Mouse (Mus musculus) hindbrain, embryonic 14.5 days (tissue): ENCODE data around the gene Tubg1. TPM values are rescaled to one million over a fixed set of nuclear protein-coding genes. Genes with fewer than 3 reads are reported as not detected.
"Not testable (repeated sequence)": the region's sequence is repeated elsewhere in the genome, so short reads cannot be mapped to it uniquely, and the experiment has no call there.

ENCODE experiments used
- ATAC-seq: fragments of 200-750 bp; cut with Nextera tagmentation; 2 replicates; pipeline ENCODE4 v1.8.0; 2017; ENCODE audit warnings: moderate number of reproducible peaks, mild to moderate bottlenecking, moderate TSS enrichment, moderate library complexity; ENCODE audit not compliant: low FRiP score
- DNase-seq: peaks from one replicate; pipeline ENCODE4 v3.0.0-alpha.2; 2015; ENCODE audit warnings: low spot score
- H3K27ac ChIP-seq: fragments of 300-500 bp; sonication (generic); 2 replicates; pipeline ENCODE4 v1.5.1; 2014; ENCODE audit warnings: mild to moderate bottlenecking, moderate library complexity
- H3K27me3 ChIP-seq: fragments of 300-500 bp; sonication (generic); 2 replicates; pipeline ENCODE4 v1.6.1; 2014; ENCODE audit warnings: mild to moderate bottlenecking, low read length, mixed read lengths; ENCODE audit not compliant: control insufficient read depth, insufficient read depth
- H3K36me3 ChIP-seq: fragments of 300-500 bp; sonication (generic); replicated peaks from 2 replicates; pipeline ENCODE4 v1.6.1; 2014; ENCODE audit not compliant: control insufficient read depth, insufficient read depth
- H3K4me1 ChIP-seq: fragments of 300-500 bp; sonication (generic); replicated peaks from 2 replicates; pipeline ENCODE4 v1.6.1; 2014; ENCODE audit warnings: antibody characterized with exemption, low read length, mixed read lengths; ENCODE audit not compliant: control insufficient read depth, insufficient read depth
- H3K4me2 ChIP-seq: fragments of 300-500 bp; sonication (generic); replicated peaks from 2 replicates; pipeline ENCODE4 v1.6.1; 2014; ENCODE audit warnings: mild to moderate bottlenecking, moderate library complexity
- H3K4me3 ChIP-seq: fragments of 300-500 bp; sonication (generic); replicated peaks from 2 replicates; pipeline ENCODE4 v1.5.1; 2014; ENCODE audit warnings: mild to moderate bottlenecking, low read length
- H3K9ac ChIP-seq: fragments of 300-500 bp; sonication (generic); 2 replicates; pipeline ENCODE4 v1.6.1; 2014
- H3K9me3 ChIP-seq: fragments of 300-500 bp; sonication (generic); 2 replicates; pipeline ENCODE4 v1.6.1; 2016; ENCODE audit warnings: low read length; ENCODE audit not compliant: control insufficient read depth
- WGBS: fragments of 180-500 bp; shearing (Covaris S2); extraction: QIAGEN DNeasy Blood & Tissue Kit; methylation state at CpG from one replicate; pipeline ENCODE4 v1.1.7; 2014; 5-methylcytosine and 5-hydroxymethylcytosine counted together
- polyA plus RNA-seq: library from polyadenylated mRNA; unstranded; fragments of >200 nt; fragmentation: Nextera tagmentation; extraction: Ambion mirVana; gene quantifications from 2 replicates; pipeline ENCODE4 v1.2.1, GENCODE M21; 2014

Tubg1 gene
- polyA plus RNA-seq, 1 experiment from 2014 or later, result 64.0 TPM

DNA sequence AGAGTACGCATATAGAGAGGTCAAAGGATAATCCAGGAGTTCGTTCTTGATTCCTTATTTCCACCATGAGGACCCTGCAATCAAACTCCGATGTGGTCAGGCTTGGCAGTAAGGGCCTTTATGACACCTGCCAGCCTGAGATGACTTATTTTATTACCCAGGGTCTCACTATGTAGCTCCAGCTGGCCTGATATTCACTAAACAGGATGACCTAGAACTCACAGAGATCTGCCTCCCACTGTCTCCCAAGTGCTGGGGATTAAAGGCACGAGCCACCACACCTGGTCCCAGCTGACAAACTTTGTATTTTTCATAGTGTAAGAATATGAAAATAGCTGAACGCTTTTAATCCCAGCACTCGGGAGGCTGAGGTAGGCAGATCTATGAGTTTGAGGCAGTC lies 35.4 kb downstream of the Tubg1 start:
- H3K9ac ChIP-seq, result peak overlapping the region; percentile 76; the same call in 1 of the 2 replicates
- H3K27me3 ChIP-seq, result peaks cover 5% of the 10 kb centered on the region; the same call in 1 of the 2 replicates
- peak overlapping the region; percentile 76 for H3K4me2 ChIP-seq
- no peak overlapping the region for H3K4me3 ChIP-seq
- DNase-seq, result no peak
- H3K36me3 ChIP-seq, result no peaks in the 10 kb centered on the region
- 72% methylated on average over 6 of the region's 6 CpGs for WGBS
- H3K9me3 ChIP-seq, result no peaks in the 10 kb centered on the region
- H3K4me1 ChIP-seq, result peaks cover 8% of the 10 kb centered on the region; the same call in 1 of the 2 replicates
- no peak for ATAC-seq
- H3K27ac ChIP-seq, result peak overlapping the region; percentile 92

DNA sequence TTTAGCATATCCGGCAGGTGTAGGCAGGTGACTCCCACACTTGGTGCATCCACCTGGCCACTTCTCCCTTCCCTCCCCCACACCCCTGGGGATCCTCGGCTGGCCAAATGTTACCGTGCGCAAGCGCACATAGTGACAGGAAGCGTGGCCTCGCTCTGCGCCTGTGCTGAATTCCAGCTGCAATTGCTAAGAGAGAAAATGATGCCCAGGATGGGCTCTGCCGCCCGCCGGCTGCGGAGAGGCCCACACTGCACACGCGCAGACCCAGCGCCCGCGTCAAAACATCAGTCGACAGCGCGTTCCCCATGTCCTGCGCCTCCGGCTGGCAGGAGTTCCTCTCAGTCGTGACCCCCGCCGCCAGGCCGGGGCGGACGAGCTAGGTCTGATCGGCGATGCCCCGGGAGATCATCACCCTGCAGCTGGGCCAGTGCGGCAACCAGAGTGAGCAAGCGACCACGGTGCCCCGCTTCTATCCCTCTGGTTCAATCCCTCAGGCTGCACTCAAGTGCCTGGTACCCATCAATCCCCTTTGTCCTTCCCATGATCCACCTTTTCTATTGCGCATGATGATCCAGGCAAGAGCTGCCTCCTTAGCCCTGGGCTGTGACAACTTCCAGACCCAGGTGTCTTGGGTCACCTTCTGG lies 36.1 kb downstream of the Tubg1 start, which contains the start of gene Tubg2:
TSS of gene Tubg2 (plus strand) at position 180 of the 644 bp plus-strand sequence.
- DNase-seq (peak; percentile 85), ATAC-seq (peak; percentile 93)
- peak within 1 kb of the TSS; percentile 92 for H3K27ac ChIP-seq
- peak within 1 kb of the TSS; percentile 76 for H3K9ac ChIP-seq
- H3K4me1 ChIP-seq, result peaks cover 8% of the 10 kb centered on the region; the same call in 1 of the 2 replicates
- peak within 1 kb of the TSS; percentile 76 for H3K4me2 ChIP-seq
- peak within 1 kb of the TSS; percentile 42 for H3K4me3 ChIP-seq
- H3K27me3 ChIP-seq, result peaks cover 5% of the 10 kb centered on the region; the same call in 1 of the 2 replicates
- WGBS, result 2% methylated on average over 36 of the region's 36 CpGs
- no peaks in the 10 kb centered on the region for H3K9me3 ChIP-seq
- H3K36me3 ChIP-seq, result no peaks in the 10 kb centered on the region

DNA sequence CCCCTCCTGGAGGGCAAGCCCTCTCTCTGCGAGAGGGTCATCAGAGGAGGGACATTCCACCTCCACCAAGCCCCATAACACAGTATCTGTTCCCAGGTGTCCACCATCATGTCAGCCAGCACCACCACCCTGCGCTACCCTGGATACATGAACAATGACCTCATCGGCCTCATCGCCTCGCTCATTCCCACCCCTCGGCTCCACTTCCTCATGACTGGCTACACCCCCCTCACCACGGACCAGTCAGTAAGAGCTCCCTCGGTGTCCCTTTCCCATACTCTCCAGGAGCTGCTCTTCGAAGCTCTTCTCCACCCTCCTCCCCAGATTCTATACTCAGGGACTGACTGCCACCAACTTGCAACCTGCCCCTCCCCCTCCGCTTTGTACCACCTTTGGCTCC lies 40.4 kb downstream of the Tubg1 start:
- H3K27ac ChIP-seq, H3K9me3 ChIP-seq, DNase-seq, H3K4me3 ChIP-seq, H3K4me2 ChIP-seq, H3K9ac ChIP-seq, ATAC-seq: not testable (repeated sequence)
- Histone ChIP-seq H3K27me3 (peaks cover 36% of the 10 kb centered on the region), H3K36me3 (peaks cover 31% of the 10 kb centered on the region), H3K4me1 (peaks cover 13% of the 10 kb centered on the region)
- WGBS, result 68% methylated on average over 8 of the region's 10 CpGs

DNA sequence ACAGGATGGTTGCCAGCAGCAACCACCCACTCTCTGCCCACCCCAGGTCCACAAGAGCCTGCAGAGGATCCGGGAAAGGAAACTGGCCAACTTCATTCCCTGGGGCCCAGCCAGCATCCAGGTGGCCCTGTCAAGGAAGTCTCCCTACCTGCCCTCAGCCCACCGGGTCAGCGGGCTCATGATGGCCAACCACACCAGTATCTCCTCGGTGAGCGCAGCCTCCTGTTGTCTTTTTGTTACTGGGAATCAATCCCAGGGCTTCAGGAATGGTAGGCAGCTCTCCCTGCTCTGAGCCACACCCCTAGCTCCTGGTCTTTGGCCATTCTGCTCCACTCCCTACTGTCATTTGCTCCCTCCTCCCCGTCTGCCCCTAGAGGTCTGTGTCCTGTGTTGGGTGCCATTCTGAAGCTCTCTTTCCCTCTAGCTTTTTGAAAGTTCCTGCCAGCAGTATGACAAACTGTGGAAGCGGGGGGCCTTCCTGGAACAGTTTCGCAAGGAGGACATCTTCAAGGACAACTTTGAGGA lies 41.3 kb downstream of the Tubg1 start:
- H3K27me3 ChIP-seq, result peaks cover 45% of the 10 kb centered on the region
- H3K4me3 ChIP-seq, H3K4me2 ChIP-seq, DNase-seq, H3K27ac ChIP-seq, H3K4me1 ChIP-seq, H3K9me3 ChIP-seq, ATAC-seq, H3K9ac ChIP-seq: not testable (repeated sequence)
- H3K36me3 ChIP-seq, result peaks cover 37% of the 10 kb centered on the region
- WGBS, result 75% methylated on average over 5 of the region's 8 CpGs

DNA sequence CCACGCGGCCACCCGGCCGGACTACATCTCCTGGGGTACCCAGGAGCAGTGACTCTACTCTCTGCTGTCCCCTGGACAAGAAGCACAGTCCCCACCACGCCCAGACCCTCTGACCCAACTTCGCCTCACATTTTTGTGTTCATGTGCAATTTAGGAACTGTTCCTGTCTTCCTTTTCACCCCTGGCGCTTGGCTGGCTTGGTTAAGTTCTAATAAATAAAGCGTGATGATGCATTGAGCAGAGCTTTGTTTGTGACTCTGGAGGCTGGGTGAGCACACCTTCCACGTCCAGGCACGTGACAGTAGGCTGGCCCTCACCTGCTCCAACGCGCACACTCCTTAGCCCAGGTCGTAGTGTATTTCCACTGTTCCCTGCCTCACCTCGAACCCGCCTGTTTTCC lies 41.8 kb downstream of the Tubg1 start:
- Histone ChIP-seq H3K36me3 (peaks cover 42% of the 10 kb centered on the region), H3K27ac (no peak overlapping the region), H3K4me3 (no peak overlapping the region), H3K4me2 (no peak overlapping the region), H3K9ac (no peak overlapping the region), H3K9me3 (no peaks in the 10 kb centered on the region), H3K27me3 (peaks cover 50% of the 10 kb centered on the region), H3K4me1 (peaks cover 6% of the 10 kb centered on the region; the same call in 1 of the 2 replicates)
- ATAC-seq (no peak), DNase-seq (no peak)
- WGBS, result 89% methylated on average over 15 of the region's 15 CpGs

DNA sequence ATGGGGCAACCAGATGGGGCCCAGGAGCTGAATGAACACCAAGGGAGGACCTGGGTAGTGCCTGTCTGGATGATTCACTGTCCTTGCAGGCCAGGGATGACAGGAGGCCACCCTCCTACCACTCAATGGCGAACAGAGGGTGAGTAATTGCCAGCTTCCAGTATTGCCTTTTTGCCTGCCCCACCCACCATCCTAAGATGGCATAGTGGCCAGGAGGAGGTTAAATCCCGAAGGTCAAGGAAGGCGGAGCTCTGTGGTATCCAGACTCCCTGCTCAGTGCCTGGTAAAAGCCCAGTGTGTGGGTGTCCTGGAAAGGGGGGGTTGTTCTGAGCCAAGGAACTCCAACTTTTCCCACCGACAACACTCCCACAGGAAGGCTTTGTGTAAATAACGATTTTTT lies 42.6 kb downstream of the Tubg1 start:
- Histone ChIP-seq H3K4me1 (peaks cover 6% of the 10 kb centered on the region; the same call in 1 of the 2 replicates), H3K36me3 (peaks cover 49% of the 10 kb centered on the region), H3K4me3 (no peak overlapping the region), H3K9ac (no peak overlapping the region), H3K4me2 (no peak overlapping the region), H3K9me3 (no peaks in the 10 kb centered on the region), H3K27me3 (peaks cover 56% of the 10 kb centered on the region), H3K27ac (no peak overlapping the region)
- ATAC-seq, result no peak
- DNase-seq, result no peak
- 53% methylated on average over 5 of the region's 5 CpGs for WGBS

DNA sequence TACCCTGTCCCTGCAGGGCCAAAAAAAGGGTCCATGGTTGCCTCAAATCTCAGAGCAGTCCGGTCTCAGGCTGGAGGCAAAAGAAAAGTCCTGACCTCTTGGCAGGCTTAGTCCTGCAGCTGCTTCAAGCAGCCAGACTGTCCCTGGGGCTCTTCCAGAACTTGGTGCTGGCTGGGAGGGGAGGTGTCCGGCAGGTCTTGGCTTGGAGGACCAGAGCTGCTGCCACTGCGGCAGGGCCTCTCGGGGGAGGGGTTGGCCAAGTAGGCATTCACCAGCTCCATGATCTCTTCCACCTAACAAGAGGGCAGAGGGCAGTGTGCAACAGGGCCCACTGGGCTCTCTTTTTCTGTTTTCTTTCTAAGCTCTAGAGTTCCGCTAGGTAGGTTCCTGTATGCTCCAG lies 43.0 kb downstream of the Tubg1 start:
- H3K9ac ChIP-seq, result no peak overlapping the region
- H3K27ac ChIP-seq, result no peak overlapping the region
- no peak overlapping the region for H3K4me3 ChIP-seq
- H3K4me1 ChIP-seq, result peaks cover 6% of the 10 kb centered on the region; the same call in 1 of the 2 replicates
- 55% methylated on average over 5 of the region's 5 CpGs for WGBS
- no peaks in the 10 kb centered on the region for H3K9me3 ChIP-seq
- no peak overlapping the region for H3K4me2 ChIP-seq
- peaks cover 58% of the 10 kb centered on the region for H3K27me3 ChIP-seq
- peaks cover 54% of the 10 kb centered on the region for H3K36me3 ChIP-seq
- DNase-seq (no peak), ATAC-seq (no peak)

DNA sequence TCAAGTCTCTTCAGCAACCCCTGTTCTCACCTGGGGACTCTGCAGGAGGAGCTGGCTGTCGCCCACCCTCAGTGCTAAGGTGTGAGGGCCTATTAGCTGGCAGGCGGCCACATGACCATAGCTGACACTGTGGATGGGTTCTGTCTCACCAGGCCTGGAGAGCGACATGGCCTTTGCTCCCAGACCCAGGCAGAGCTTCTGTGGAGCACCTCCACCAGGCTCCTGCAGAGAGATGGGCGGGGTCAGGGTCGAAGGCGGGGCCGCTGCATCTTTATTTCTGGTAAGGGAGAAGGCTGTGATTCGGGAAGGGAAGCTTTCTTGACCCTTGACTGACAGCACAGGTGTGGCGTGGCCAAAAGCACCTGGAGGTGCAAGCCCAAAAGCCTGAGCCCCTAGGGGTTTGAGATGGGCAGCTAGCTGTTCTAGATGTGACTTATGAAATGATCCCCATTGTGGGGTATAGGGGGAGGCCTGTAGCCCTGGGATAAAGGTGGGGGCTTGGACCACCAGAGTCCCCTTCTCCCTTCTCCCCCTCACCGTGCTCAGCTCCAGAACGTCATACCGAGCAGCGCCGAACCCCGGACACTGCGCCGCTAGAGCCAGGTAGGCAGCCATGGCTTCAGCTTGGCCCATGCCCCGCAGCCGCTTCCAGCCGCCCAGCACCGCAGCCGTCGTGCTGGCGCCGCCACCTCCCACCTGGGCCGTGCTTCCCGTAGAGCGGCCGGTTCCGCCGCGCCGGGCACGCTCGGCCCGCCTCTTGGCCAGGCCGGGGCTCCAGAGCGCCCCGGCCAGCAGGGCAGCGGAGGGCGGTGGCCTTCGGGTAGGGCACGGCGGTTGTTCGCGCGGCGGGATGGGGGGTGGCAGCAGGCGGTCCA lies 44.0 kb downstream of the Tubg1 start:
- ATAC-seq, result no peak; the same call in 1 of the 2 replicates
- Histone ChIP-seq H3K27ac (no peak overlapping the region), H3K27me3 (peaks cover 67% of the 10 kb centered on the region), H3K36me3 (peaks cover 57% of the 10 kb centered on the region), H3K9ac (no peak overlapping the region; the same call in 1 of the 2 replicates), H3K4me3 (peak overlapping the region; percentile 20), H3K4me2 (peak overlapping the region; percentile 38), H3K9me3 (no peaks in the 10 kb centered on the region), H3K4me1 (peaks cover 6% of the 10 kb centered on the region; the same call in 1 of the 2 replicates)
- DNase-seq, result no peak
- 19% methylated on average over 49 of the region's 49 CpGs for WGBS

DNA sequence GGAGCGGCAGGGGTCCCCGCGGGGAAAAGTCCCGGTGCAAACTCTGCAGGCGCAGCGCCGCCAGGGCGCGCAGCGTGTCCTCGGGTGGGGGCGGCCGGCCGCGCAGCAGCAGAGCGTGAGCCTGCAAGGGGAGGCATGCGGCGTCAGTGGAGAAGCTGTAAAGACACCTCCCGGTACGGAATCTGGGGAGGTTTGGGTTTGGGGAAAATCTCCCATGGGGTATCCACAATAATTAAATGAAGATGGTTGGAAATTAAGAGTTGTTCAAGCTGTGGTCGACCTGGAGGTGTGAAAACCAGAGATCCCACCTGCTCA lies 44.6 kb downstream of the Tubg1 start:
- Histone ChIP-seq H3K4me1 (peaks cover 12% of the 10 kb centered on the region; the same call in 1 of the 2 replicates), H3K9me3 (no peaks in the 10 kb centered on the region), H3K4me3 (peak overlapping the region; percentile 20), H3K4me2 (peak overlapping the region; percentile 38), H3K36me3 (peaks cover 57% of the 10 kb centered on the region), H3K9ac (no peak overlapping the region; the same call in 1 of the 2 replicates), H3K27me3 (peaks cover 73% of the 10 kb centered on the region), H3K27ac (no peak overlapping the region)
- DNase-seq (no peak), ATAC-seq (no peak)
- 9% methylated on average over 21 of the region's 21 CpGs for WGBS
